Mouse (Mus musculus): Measurements from ENCODE around the gene Slc39a11.

GRCm38 (mm10) chr11:113519973-113520372, 129.9 kb downstream of the Slc39a11 start:
- TF ChIP-seq POLR2A (IDR thresholded peaks at IDR 0.05; ENCODE audit: low read depth, low read length) (no peak), SMC3 (IDR thresholded peaks at IDR 0.05; ENCODE audit: low read depth, low read length) (no peak), CTCF (conservative IDR thresholded peaks at IDR 0.05 in 1 of 2, IDR thresholded peaks at IDR 0.05 in 1 of 2; ENCODE audit: low read depth in 2 of 2, low read length in 2 of 2) (no peak), EP300 (IDR thresholded peaks at IDR 0.05; ENCODE audit: low read length) (no peak)

Measured in CH12.LX (cell line).